Mouse (Mus musculus): ENCODE measurements at regions not wholly inside any gene's neighbourhood (a gene's known extent, or its start where the extent isn't known, plus 50 kb on each side); places are given as distances from the start of the nearest gene placed in this dataset.
A peak's percentile ranks its signal among the peaks of the same experiment; 100 is the strongest.

DNA sequence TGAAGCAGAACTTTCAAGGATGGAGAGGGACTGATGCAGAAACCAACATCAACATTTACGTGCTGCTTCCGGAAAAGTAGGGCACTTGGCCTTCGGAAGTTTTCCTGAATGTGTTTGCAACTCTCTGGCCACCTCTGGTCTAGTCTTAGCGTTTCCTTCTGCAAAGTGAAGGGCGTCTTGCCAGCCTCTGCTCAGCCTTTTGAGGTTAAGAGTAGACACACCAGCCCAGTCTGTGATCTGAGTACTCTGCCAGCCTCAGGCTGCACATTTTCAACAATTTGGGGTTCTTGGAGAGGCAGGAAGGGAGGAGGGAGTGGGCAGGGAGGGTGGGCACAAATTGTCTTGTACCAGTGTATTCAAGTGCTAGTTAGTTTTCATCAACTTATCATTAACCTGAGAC lies 176.7 kb upstream of the Egln3 start:
- DNase-seq, result no peak

DNA sequence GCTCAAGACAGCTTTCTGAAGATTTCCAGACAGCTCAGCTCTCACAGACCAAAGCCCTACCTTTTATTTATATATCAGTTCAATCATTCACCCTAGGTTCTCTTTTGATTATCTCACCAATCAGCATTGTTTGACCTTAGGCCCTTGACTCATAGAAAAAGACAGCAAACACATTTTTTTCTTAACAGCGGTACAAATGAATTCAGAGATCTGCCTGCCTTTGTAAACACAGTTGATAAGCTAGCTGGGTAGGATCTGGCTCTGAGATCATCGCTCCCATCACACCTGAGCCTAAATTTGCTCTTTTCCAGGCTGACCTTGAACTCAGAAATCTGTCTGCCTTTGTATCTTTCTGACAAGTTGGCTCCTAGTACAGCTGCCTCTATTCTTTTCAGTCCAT lies 174.9 kb upstream of the Egln3 start:
- no peak for DNase-seq

DNA sequence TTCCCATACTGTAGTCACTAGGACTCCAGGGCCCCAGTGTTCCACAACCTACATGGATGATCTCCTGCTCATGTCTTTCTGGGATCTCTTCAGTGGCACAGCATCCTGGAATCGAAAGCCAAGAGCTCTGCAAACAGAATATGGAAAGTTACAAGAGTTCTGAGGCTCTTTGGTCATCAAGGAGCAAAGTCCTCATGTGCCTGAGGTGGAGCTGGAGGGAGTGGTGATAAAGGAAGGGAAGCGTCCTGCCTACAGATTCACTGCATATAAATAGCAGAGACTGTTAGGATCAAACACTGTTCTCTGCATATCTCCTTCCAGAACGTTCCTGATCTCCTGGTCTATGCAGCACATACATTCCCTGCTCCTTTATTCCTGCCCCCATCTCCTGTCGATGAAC lies 170.4 kb upstream of the Egln3 start:
- DNase-seq, result no peak

- no peak for DNase-seq
Measured at GRCm38 (mm10) chr12:54369217-54369616, 165.6 kb upstream of the Egln3 start.

- DNase-seq, result no peak
Measured at GRCm38 (mm10) chr12:54364381-54365095, 160.9 kb upstream of the Egln3 start.

DNA sequence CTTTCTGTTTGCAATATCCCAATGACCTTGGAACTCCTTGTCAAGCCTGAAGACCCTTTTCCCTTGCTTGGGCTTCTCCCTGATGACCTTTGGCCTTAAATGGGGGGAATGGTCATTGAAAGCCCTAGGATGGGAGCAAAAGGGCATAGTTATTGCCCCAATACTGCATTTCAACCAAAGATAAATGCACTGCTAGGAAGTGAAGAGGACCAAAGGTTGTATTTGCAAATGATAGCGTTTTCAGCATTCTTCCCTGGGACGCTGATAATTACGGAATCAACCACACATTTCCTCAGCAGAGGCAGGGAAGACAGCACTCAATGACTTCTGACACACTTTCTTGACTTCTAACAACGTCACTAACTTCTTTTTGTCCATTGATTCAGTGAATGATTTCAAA lies 158.1 kb upstream of the Egln3 start:
- DNase-seq, result no peak

DNA sequence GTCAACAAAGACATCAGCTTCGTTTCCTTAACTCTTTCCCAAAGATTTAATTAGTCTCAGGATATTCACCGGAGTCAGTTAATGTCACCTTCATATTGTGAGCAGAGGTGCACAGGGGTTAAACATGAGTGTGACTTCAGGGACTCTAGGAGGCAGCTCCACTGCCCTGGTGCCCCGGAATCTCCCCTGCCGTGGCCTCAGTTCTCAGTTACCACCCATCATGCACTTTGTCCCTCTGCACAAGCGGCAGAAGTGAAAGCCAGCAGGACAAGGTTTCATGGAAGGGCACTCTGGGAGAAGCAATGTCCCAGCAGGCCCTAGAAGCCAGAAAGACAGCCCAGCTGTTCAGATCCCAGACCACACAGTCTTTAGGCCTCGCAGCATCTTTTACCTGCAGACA lies 150.5 kb upstream of the Egln3 start:
- DNase-seq, result no peak

GRCm38 (mm10) chr12:54353694-54354093 lies 150.0 kb upstream of the Egln3 start:
- no peak for DNase-seq

- DNase-seq, result peak; percentile 12
Measured at GRCm38 (mm10) chr12:54352963-54353606, 149.4 kb upstream of the Egln3 start.

DNA sequence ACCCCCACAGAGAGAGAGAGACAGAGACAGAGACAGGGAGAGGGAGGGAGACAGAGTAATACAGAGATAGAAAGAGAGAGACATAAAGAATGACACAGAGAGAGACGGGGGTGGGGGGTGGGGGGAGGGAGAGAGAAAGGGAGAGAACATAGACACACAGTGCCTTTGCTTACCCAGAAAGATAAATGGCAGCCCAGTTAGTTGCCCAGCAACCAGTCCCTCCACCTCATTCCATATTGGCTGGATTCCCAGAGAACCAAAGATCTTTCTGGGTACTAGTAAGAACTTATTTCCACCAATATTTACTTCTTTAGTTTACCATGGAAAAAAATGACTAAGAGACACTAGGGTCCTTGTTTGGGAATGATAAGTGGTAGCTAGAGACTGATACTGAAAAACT lies 146.6 kb upstream of the Egln3 start:
- DNase-seq, result no peak

DNA sequence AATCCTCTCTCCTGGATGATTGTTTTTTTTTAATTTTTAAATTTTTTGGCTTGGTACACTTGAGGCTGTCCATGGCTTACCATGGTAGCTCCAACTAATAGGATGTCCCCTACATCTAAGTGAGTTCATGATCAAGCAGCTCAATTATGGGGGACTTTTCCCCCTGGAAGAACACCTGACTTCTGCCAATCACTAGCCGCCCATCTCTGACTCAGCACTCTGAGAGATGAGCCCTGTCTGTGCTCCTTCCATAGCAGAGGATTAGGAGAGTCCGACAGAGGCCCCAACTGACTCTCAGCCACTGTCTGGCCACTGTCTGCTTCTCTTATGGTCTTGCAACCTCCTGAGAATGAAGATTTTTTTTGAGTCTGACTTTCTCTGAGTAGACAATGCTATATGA lies 145.7 kb upstream of the Egln3 start:
- no peak for DNase-seq

DNA sequence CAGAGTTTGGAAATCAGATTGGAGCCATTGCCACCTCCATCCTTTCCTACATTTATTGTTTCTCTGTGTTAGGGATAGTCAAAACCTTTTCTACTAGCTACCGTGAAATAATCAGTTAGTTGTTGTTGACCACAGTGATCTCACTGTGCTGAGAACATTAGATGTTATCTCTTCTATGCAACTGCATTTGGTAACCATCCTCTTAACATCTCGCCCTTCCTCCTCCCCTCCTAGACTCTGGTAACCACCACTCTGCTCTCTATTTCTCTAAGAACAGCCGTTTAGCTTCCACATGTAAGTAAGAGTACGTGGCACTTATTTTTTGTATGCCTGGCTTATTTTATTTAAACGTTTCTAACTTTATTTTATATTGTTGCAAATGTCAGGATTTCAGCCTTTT lies 139.8 kb upstream of the Egln3 start:
- DNase-seq, result no peak

DNA sequence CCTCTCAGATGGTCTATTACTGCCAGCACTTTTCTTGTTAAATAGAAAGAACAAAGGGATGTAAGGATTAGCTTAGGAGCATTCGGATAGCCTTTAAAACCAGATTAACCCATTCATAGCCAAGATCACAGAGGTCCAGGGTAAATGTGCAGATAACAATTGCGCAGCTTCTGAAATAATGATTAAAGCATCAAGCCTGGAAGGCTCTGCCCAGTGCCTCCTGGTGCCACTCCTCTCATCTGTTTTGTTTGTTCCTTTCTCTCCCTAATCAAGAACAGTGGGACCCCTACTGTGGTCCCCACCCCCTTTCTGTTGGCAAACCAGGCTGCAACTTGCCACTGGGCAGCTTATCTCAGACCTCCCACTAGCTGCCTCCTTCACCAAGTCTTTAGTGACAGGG lies 131.8 kb upstream of the Egln3 start:
- DNase-seq, result no peak

DNA sequence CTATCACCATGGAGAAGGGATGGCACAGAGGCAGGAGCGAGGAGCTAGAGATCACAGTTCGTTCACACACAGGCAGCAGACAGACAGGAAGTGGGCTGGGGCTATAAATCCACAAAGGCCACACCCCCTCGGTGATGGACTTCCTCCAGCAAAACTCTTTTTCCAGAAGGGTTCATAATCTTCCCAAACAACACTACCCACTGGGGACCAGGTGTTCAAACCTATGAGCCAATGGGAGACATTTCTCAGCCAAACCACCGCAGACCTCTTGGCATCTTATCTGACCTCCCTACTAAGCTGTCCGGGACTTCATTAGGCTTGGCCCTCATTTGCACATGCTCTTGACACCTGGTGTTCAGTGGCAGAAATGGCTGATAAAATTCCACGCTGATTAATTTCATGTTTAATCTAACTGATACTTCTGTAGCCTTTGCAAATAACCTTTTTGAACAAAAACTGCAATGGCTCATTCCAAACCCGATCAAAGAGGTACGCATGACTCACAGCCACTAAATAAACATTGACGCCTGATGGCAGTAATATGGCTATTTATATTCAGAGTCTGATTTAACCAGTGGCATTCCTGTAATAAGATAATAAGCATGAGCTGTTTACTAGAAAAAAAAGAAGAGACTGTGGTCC lies 131.0 kb upstream of the Egln3 start:
- DNase-seq, result no peak

DNA sequence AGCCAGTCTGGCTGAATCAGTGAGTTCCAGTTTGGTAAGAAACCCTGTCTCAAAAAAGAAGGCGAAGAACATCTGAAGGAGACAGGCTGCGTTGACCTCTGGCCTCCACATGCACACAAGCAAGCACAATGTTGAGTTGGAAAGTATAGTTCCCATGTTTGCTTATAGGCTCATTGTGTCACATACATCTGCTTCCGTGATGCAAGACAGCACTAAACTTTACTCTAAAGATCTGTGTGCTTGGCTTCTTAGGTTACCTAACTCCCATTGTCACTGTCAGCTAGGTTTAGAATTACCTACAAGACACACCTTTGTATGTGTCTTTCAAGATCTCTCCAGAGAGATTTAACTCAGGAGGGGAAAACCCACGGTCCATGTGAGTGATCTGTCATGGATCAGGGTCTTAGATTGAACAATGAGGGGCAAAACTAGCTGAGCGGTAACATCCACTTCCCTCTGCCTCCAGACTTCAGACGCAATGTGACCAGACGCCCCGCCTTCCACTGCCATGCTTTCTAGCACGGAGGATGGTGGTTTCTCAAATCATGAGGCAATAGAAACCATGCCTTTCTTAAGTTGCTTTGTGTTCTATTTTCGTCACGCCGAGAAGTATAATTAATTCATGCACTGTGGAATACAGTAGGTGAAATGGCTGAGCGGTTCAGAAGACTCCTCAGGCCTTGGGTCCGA lies 130.1 kb upstream of the Egln3 start:
- DNase-seq, result no peak

GRCm38 (mm10) chr12:54327483-54327882 lies 123.8 kb upstream of the Egln3 start:
- DNase-seq, result no peak

DNA sequence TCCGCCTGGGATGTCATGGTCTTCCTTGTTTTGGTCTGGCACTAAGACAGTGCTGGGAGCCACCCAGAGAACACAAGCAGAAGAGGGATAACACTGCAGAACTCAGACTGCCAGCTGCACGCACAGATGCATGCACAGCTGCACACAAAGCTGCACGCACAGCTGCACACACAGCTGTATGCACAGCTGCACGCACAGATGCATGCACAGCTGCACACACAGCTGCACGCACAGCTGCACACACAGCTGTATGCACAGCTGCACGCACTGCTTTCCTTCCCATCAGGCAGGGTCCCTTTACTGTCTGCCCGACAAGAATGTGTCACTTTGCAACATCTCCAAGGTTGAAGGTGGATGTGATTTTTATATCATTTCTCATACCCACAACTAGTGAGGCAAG lies 122.9 kb upstream of the Egln3 start:
- no peak for DNase-seq

DNA sequence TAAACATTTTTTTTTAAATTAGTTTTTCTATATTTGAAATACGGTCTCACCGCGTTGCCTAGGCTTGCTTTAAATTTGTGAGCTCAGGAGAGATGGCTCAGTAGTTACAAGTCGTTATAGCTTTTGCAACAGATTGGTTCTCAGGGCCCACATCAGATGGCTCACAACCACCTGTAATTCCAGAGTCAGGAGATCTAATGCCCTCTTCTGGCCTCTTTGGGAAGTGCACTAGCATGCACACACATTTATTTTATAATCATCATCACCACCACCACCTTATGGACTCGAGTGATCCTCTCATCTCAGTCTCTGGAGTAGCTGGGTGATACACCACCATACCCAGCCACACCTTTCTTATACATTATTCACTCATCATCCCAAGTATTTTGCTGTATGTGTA lies 116.9 kb upstream of the Egln3 start:
- DNase-seq, result no peak

- no peak for DNase-seq
Measured at GRCm38 (mm10) chr12:54316980-54317471, 113.4 kb upstream of the Egln3 start.

GRCm38 (mm10) chr12:54316066-54316567 lies 112.5 kb upstream of the Egln3 start:
- no peak for DNase-seq

- no peak for DNase-seq
Measured at GRCm38 (mm10) chr12:54314153-54314552, 110.5 kb upstream of the Egln3 start.

- DNase-seq, result peak; percentile 39
Measured at GRCm38 (mm10) chr12:54313211-54313845, 109.7 kb upstream of the Egln3 start.
